Mouse (Mus musculus) erythroid progenitor cell, adult 5-6 weeks (primary cell): ENCODE data around the gene Tmem97. TPM values are rescaled to one million over a fixed set of nuclear protein-coding genes. Genes with fewer than 3 reads are reported as not detected.
"Not testable (repeated sequence)": the region's sequence is repeated elsewhere in the genome, so short reads cannot be mapped to it uniquely, and the experiment has no call there.

Experiments
- ATAC-seq: replicated peaks from 2 replicates; pipeline ENCODE4 v1.8.0; 2016; ENCODE audit warnings: moderate number of reproducible peaks, mild to moderate bottlenecking, moderate TSS enrichment, inconsistent platforms; ENCODE audit not compliant: poor library complexity, low FRiP score, severe bottlenecking
- total RNA-seq, 2 experiments: library from RNA; stranded (forward) in 1 of 2; stranded (reverse) in 1 of 2; fragments of 150-400 nt in 1 of 2; fragments of 186-747, 209-891 nt in 1 of 2; gene quantifications; 2 replicates each; pipeline versions ENCODE4 v1.2.3 to v1.2.4; 2015 to 2017; ENCODE audit warnings: low replicate concordance in 2 of 2

Gene Tmem97
- total RNA-seq (2015; ENCODE audit: low replicate concordance) (22.2 and 26.7 TPM in 2 replicates), total RNA-seq (2017; ENCODE audit: low replicate concordance) (6.0 and 14.0 TPM in 2 replicates)

DNA sequence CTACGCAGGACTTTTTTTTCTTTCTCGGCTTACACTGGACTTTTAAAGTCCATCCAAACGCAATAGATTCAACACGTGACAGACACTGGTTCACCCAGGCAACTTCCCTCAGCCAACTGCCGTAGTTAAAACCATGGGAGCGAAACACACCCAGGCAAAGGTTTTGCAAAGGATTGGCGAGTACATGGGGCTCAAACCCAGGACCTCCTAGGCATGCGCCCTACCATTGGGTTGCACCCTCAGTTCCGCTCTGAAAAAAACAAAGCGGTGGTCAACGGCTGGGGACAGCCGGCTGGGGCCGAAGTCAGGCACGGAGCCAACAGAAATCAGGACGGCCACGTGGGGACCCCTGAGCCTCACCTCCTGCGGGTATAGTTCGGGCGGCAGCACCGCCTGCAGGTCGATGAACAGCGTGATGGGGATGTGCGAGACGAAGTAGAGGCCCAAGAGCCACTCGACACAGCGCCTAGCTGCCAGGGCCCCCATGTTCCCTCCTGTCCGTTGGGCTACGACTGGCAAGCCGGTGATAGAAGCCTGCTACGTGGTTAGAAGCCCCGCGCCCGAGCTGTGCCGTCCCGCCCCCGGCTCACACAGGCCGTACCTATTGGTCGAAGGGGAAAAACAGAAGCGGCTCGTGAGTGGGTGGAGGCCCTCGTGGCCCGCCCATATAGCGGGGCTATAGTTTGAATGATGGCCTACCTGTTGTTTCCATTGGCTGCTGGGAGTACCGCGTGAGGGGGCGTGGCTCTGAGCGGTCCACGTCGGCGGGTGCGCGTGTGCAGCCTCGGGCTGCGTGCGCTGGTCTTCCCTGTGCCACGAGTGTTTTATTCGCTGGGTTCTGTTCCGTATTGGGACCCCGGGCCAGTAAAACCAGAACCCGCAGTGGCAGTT, at the start of gene Tmem97:
Gene Tmem97, minus strand, starts transcription at position 610 of the 891 bp plus-strand sequence.
- ATAC-seq, result peak; percentile 99

DNA sequence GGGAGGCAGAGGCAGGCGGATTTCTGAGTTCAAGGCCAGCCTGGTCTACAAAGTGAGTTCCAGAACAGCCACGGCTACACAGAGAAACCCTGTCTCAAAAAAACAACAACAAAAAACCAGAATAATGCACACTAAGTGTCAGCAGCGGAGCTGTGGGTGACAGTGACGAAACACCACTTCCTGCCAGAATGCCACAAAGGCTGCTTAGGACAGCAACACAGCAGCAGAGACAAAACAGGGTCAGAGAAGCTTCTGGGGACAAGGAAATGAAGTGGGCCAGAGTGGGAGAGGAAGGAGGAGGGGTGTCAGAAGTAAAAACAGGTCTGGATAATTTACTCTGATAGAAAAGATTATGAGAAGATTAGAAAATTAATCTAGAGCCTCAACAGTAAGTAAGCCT, 49.5 kb upstream of the Tmem97 start:
- no peak for ATAC-seq

DNA sequence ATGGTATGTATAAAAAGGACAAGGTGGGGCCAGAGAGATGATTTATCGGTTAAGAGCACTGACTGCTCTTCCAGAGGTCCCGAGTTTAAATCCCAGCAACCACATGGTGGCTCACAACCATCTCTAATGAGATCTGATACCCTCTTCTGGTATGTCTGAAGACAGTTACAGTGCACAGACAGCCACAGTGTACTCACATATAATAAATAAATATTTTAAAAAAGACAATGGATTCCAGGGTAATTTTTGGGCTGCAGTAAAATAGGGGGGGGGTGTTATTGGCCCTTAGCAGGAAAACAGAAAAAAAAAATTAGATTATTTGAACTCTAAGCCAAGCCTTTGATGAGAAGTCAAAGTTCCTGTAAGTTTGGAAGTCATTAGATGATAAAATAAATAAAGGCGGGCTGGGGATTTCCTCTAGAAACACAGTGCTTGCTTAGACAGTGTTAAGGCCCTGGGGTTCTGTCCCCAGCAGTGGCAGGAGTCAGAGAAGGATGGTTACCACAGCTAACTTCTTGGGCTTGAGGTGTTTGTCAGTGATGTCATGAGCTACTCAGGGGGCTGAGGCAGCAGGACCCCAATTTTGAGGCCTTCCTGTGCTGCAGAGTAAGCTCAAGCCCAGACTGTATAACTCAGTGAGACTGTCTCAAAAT, 48.3 kb upstream of the Tmem97 start:
- no peak for ATAC-seq

- no peak for ATAC-seq
Measured at GRCm38 (mm10) chr11:78596750-78597149, 46.2 kb upstream of the Tmem97 start.

DNA sequence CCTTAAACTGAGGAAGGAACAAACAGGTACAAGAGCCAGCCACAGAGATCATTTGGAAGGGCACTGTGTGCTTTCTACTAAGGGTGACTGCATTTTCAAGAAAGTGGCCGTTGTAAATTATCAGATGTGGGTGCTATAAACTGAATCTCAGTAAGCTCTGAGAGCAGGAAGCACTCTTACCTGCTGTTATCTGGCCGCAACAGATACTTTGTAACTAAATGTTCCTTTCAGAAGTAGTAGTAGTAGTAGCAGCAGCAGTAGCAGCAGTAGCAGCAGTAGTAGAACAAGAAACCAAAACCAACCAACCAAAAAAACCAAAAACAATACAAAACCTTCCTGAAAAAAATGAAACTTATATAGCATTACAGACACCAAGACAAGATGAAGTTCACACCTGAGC, 45.2 kb upstream of the Tmem97 start:
- ATAC-seq, result no peak

- no peak for ATAC-seq
Measured at GRCm38 (mm10) chr11:78594271-78594964, 43.8 kb upstream of the Tmem97 start.

GRCm38 (mm10) chr11:78587677-78588076, 37.1 kb upstream of the Tmem97 start:
- not testable (repeated sequence) for ATAC-seq

- no peak for ATAC-seq
Measured at GRCm38 (mm10) chr11:78586099-78586498, 35.5 kb upstream of the Tmem97 start.

GRCm38 (mm10) chr11:78582848-78583247, 32.3 kb upstream of the Tmem97 start:
- ATAC-seq, result 0 out of 2 replicates have a peak, but pooled peaks have one; percentile 56

GRCm38 (mm10) chr11:78574975-78575374, 24.4 kb upstream of the Tmem97 start:
- no peak for ATAC-seq

GRCm38 (mm10) chr11:78574536-78574935, 24.0 kb upstream of the Tmem97 start:
- ATAC-seq, result no peak

- not testable (repeated sequence) for ATAC-seq
Measured at GRCm38 (mm10) chr11:78574031-78574430, 23.5 kb upstream of the Tmem97 start.

DNA sequence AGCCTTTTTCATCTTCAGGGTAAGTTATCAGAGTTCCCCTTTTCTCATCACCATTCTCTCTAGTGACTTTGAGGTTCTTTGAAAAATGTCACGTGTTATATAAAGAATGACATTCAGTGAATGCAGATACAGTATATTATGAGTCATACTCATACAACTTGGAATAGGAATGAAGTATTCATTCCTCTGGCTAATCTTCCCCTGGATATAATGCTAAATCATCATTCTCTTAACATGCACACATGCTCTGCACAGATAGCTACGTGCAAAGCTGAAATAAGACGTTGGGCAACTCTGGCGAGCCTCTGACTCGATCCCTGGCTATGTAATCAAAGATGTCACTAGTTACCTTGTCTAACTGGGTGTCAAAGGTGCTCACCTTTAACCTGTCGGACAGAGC, 21.3 kb upstream of the Tmem97 start:
- no peak for ATAC-seq

DNA sequence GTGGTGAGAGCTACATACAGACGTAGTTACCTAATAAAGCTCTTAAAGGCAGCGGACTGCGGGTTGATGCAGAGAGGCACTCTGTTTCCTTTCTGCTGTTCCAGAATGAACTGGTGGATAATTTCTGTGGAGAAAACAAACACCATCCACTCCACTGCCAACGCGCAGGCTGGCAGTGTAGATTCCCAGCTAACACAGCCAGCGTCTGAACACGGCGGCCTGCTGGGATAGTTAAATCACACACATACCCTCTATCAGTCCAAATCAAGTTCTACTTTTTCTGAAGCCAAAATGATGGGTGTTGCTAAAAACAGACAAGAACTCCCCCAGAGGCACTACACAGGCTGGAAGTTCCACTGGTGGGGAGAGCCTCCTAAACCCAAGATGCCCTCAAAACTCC, 20.9 kb upstream of the Tmem97 start:
- no peak for ATAC-seq

DNA sequence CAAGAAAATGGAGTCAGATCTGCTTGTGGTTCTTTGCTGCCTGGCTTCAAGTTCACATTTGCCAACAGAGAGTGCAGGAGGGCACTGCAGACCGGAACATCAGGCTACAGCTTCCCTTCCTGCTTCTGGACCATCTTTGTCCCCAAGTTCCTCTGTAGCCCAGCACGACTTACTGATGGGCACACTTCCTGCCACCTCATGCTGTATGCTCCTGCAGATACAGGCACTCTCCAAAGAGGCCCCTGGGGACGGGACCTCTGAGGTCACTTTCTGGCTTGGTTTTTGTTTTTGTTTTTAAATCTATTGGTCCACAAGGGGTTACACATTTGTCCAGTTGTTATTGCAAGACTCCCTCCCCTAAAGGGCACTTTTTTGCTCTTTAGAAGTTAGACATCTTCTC, 19.2 kb upstream of the Tmem97 start:
- ATAC-seq, result no peak

DNA sequence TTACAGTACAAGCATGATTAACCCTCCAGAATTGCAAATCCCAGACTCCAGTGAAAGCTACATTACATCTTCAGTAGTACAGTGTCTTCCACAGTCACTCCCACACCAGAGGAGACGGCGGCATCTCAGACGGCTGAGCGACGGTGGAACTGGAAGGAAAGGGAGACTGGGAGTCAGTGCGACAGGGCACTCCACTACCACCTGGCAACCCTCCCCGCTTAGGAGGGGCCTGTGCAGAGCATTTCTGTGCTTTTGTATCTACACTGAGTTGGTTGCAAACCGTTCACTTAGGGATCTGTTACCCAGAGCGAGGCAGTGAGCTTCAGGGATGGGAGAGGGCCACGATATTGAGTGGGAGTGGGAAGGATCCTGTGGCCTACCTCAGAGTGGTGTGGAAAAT, 18.2 kb upstream of the Tmem97 start:
- ATAC-seq, result no peak

- no peak for ATAC-seq
Measured at GRCm38 (mm10) chr11:78567614-78568013, 17.0 kb upstream of the Tmem97 start.

DNA sequence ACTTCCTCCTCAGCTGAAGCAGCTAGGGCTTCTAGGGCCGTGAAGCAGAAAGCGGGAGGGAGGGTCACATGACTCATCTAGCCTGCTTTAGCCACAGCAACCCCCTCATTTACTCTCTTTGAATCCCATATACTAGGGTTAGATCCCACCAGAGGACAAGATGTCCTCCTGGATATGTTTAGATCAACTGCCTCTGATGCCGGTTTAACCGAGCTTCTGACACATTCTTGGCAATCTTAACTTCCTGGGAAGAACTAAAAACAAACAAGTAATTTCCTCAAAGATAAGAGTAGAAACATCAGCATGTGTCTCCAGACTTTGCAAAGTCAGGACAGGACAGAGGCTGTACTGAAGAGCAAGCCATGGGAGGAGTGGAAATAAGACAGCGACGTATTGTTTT, 16.2 kb upstream of the Tmem97 start:
- ATAC-seq, result no peak

- ATAC-seq, result peak; percentile 84
Measured at GRCm38 (mm10) chr11:78560447-78560846, 9.9 kb upstream of the Tmem97 start.

DNA sequence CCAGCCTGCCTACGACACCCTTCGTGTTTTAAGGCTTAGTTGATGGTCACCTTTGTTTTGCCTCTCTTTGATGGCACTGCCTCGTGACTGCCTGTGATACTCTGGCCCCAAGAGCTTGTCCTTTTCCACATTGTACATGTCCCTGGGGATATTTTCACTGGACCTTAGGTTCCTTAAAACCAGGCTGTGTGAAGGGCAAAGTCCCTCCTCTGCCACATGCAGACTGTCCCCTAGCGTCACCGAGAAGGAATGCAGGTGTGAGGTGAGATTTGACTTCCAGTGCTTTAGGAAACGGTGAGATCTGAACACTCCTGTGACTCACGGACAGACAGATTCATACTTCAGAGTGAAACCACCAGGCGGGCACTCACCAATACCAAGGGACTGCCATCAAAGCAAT, 6.7 kb upstream of the Tmem97 start:
- no peak for ATAC-seq
